Mouse (Mus musculus) retina, adult 2 months (tissue): ENCODE results near the gene Cdk2ap2.
"Not testable (repeated sequence)": the region's sequence is repeated elsewhere in the genome, so short reads cannot be mapped to it uniquely, and the experiment has no call there.

ENCODE experiments used
- DNase-seq: peaks from one replicate; pipeline ENCODE4 v3.0.0-alpha.2; 2012; ENCODE audit warnings: low read depth, low spot score

Gene Cdk2ap2

DNA sequence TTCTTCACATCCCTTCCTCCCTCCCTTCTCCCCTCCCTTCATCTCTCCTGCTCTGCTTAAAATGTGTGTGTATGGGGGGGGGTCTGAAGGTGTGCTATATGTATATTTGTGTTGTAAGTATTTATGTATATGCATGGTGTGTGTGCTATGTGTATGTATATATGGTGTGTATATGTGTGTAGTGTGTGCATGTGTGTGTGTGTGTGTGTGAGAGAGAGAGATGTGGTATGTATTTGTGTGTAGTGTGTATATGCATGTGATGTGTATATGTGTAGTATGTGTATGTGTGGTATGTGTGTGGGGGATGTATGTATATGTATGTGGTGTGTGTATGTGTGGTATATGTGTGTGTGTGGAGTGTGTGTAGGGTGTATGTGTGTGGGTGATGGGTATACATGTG, 30.1 kb upstream of the Cdk2ap2 start:
- DNase-seq = no peak

DNA sequence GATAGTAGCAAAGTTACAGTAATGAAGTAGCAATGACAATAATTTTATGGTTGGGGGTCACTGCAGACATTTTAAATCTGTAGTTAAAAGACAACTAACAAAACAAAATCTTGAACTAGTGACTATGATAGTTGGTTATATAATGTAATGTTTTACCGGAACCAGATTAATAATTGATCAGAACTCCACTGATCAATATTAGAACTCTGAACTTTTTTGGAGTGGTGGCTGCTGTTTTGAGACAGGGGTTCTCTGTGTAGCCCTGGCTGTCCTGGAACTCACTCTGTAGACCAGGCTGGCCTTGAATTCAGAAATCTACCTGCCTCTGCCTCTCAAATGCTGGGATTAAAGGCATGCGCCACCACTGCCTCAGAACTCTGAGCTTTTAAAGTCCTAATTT, 28.7 kb upstream of the Cdk2ap2 start:
- not testable (repeated sequence) for DNase-seq

DNA sequence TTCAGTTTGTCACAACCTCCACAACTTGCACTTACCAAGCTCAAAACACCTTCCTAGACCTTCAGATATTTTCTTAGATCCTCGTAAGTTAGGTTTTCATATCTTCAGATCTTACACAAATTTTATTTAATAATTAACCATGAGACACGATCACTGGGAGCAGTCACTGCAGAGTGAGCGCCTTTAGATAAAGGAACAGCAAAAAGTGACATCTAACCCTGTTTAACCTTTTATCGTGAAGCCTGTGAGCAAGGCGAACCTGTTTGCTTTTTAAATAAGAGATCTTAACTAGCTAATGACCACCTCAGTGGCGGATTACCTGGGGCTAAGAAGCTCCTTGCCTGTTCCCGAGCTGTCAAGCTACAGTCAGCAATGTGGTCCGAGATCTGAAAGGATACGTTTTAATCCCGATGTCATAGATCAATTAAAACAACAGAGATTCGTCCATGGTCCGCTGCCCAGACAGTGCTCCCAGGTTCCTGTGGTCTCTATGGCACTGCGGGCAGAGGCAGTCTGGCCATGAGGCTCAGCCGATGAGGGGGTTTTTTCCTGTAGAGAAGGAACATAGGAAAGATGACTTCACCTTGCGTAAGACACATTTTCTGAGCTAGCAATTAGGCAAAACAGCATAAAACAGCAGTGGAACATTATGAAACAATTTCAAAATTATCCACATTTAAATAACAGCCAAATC, 28.1 kb upstream of the Cdk2ap2 start:
- DNase-seq = no peak

DNA sequence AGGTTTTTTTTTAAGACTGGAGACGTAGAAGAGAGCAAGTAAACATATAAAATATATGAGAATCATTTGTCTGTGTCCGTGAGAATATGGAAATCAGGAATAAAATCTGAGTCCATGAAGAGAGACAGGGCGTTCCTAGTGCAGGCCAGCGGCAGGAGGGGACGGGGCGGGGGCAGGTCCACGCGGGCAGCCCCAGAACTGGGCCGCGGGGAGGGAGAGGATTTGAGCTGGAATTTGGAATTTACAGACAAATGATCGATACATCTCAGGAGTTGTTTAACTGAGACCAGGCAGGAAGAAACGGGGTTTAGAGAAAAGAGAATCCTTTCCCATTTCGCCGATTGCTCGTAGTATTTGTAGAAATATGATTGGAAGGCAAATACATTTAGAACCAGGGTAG, 26.7 kb upstream of the Cdk2ap2 start:
- no peak for DNase-seq

DNA sequence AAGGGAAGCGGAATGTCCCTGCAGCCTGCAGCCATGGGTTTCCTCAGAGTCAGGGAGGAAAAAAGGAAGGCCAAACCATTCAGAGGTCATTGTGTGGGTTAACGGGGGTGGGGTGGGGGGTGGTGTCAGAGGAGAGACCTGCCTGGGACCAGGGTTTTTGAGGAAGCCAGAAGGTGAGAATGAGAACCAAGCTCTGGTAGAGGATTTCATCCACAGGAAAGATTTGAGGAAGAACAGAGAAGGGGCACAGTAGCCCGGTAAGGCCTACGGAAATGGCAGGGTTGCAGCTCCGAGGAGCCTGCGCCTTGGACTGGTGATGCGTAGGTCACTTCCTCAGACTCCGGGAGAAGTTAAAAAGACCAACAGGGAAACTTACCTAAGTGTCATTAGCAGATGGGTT, 26.2 kb upstream of the Cdk2ap2 start:
- DNase-seq = no peak

DNA sequence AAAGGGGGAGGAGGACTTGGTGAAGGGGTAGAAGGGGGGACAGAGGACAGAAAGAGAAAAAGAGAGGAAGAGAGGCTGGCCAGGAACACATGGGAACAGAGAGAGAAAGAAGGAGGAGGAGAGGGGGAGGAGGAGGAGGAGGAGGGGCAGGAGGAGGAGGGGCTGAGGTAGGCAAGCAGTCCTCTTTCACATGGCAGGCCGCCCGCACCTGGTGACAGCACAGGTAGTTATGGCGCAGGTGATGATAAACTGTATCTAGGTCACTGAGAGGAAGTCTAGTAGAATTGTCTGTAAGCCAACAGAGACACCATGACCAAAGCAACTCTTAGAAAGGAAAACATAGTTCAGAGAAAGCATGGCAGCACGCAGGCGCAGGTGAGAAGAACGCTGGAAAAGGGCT, 25.6 kb upstream of the Cdk2ap2 start:
- no peak for DNase-seq

DNA sequence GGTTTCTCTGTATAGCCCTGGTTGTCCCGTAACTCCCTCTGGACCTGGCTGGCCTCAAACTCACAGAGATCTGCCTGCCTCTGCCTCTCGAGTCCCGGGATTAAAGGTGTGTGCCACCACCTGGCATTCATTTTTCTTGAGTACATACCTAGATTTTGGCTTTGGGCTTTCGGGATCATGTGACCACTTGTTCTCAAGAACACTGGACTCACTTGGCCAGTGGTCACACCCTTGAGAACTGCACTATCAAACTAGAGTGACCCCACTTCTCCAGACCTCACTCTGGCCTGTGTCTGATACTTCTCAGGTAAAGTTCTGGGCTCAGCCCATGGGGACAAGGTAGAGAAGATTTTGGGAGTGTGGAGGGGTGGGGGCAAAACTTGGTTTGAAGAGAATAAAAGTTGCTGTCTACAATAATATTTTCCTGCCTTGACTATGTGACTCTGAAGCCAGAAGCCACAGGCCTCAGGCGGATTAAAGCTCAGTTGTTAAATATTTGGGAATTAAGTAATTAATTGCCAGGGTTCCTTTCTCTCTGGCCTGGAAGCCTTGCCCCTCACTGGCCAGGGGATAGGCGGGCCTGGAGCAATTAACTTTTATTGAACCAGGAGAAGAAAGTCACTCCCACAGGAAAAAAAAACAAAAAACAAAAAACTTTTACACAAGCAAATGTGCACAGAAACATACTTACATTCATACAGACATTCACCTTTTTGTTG, 24.1 kb upstream of the Cdk2ap2 start:
- no peak for DNase-seq

DNA sequence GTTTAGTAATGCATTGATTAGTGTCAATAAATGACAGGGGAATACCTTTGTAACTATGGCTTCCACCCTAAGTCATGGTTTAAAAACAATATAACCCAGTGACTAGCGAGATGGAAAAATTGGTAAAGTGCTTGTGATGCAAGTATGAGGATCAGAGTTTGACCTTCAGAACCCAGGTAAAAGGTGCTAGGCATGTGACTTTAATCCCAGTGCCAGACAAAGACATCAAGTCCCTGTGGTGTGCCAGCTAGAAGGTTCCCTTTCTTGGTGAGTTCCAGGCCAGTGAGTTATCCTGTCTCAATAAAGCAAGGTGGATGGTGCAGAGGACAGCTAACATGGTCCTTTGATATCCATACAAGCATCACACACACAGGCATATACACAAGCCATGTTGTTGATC, 21.5 kb upstream of the Cdk2ap2 start:
- no peak for DNase-seq

DNA sequence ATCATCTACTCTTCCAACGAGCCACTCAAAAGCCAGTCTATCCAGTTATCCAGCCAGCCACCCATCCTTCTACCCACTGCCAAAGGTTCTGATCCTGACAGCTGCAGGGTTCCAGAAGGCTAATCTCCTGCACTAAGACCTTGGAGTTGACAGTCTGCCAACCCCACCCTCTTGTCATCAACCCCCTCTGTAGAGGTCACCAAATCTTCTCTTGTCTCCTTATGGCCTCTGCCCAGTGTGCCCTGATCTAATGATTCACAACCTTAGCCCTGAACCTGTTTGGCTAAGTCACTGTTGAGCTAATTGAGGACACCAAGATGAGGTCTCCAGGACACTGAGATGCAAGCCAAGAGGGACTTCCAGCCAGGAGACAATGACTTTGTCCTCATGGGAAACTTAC, 17.4 kb upstream of the Cdk2ap2 start:
- DNase-seq = no peak

DNA sequence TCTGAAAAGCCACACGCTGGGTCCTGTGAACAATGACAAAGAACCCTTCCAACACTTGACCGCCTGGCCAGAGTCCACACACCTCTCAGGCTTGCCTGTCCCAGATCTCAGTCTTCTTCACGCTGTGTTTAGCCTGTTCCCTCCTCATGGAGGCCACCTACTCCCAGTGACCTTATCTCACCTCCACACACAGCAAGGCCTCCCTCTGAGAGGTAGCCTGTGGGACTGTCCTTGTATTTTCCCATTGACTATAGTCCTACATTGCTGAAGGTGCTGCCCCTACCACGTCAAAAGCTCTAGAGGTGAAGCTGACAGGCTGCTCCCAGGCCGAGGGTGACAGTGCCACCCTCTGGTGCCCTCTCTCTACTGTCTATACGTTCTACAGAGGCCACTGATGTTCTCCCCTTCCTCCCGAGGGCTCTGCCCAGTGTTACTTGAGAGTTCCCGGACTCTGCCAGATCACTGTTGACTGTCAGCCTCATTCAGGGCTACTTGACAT, 16.4 kb upstream of the Cdk2ap2 start:
- no peak for DNase-seq

DNA sequence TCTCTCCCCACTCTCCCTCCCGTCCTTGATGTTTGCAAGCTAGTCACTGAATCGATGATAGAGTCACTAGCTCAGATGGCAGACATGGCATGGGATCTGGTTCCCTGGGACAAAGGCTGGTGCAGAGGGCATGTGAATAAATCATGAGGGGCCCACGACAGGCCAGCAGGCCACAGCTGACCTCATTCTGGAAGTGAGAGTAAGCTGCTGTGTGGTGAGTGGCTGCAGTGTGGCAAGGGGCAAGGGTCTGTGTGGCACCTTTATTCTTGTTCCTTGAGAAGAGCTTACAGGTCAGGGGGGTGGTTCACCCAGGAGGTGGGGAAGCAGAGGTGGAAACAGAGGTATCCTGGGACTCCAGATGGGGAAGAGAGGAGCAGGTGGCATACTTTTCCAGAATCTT, 15.6 kb upstream of the Cdk2ap2 start, which contains the start of gene Cabp2:
TSS of gene Cabp2 (plus strand) at position 185 of the 400 bp plus-strand sequence.
- DNase-seq = no peak

DNA sequence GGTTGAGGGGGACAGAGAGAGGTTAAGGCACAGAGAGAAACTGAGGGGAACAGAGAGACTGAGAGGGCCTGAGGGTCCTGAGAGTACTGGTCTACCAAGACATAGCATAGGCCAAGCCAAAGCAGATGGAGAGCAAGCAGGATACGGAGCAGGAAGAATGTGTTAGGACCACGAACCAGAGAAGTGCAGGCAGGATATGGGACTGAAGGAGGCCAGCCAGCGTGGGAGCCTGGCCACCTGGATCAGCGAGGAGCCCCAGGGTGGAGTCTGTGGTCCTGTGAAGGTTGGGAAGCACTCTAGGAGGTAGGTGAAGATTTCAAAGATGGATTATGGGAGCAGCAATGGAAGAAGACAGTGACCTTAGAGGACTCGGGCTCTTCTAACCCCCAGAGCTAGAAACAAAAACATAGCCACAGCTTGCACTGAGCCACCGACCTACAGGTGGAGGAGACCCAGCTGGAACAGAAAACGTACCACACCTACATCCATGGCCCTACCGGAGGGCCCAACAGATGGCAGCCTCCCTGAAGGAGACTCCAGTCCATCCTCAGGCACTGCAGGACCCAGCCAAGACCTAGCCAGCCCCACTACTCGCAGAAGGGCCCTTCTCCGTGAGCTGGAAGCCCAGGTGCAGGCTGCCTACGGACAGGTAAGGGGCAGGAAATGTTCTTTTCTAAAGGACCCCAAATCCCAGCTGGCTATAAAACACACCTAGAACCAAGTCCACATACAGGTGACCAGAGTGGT, 14.6 kb upstream of the Cdk2ap2 start:
- no peak for DNase-seq

DNA sequence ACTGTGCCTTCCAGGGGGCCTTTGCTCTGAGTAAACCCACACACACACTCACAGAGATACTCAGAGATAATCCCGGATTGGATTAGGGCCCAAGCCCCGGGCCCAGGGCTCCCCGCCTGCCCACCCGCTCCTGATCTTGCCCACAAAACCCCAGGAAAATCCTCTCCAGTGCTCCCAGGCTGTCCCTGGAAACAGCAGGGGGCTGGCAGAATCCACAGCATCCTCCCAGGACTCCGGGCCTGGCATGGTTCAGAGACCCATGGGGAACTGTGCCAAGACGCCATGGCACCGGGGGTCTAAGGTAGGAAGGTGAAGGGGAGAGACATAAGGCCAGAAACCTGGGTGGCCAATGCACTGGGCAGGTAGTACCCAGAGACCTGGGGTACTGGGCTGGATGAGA, 13.7 kb upstream of the Cdk2ap2 start:
- no peak for DNase-seq

DNA sequence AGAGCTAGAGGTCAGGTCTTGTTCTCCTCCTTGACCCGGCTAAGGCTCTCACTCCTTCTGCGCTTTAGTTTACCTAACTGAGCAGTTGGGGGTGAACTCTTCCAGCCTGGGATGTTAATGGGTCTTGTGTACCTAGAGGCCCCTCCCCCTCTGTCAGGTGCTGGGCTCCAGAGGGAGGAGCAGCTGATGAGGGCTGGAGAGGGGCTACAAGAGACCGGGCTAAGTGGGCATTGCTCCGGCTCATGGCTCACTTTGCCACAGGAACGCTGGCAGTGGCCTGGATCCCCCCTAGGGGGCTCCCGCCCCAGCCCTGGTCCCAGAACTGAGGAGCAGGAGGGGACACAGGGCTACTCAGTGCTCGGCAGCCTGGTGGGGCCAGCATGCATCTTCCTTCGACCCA, 13.2 kb upstream of the Cdk2ap2 start:
- DNase-seq = no peak

DNA sequence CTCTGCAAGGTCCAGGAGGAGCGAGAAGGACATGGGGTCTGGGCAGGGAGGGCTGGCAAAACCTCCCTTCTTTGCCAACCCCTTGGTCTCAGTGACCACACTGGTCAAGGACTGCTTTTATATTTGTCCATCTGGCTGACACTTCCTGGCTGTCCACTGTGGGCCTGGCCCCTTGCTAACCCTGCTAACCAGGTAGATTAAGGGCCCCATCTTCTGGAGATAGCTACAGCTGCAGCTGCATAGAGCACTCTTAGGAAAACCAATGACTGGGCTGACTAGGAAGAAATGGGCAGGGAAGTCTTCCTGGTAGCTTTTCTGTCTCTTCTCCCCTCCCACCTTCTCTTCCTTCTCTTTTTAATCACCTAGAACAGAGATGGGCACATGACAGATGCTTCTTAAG, 12.0 kb upstream of the Cdk2ap2 start:
- no peak for DNase-seq

DNA sequence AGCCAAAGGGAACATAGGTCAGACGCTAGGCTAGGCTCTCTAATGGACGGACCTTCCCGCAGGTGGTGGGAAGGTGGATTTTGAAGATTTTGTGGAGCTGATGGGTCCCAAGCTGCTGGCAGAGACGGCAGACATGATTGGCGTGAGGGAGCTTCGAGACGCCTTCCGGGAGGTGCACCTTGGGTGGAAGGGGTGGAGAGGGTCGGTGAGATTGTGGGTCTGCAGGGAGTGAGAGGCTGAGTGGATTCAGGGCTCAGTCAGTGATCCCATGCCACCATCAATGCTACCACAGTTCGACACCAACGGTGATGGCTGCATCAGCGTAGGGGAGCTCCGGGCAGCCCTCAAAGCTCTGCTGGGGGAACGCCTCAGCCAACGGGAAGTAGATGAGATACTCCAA, 10.8 kb upstream of the Cdk2ap2 start:
- no peak for DNase-seq

DNA sequence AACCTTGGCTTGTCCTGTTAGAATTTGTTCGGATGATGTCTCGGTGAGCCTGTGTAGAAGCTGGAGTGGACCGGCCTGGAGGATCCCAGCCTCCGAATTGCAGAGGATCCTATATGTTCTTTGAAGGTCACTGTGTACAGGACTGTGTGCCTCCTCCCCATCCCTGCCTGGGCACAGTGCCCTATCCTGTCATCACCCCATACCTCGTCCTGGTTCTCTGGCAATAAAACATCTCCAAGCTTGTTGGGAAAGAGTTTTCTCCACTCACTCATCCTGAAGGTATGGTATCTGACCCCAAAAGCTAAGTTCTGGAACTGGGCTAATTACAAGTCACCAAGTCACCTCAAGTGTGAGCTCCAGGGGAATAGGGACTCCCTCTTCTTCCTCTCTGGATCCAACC, 9.9 kb upstream of the Cdk2ap2 start:
- DNase-seq = no peak

DNA sequence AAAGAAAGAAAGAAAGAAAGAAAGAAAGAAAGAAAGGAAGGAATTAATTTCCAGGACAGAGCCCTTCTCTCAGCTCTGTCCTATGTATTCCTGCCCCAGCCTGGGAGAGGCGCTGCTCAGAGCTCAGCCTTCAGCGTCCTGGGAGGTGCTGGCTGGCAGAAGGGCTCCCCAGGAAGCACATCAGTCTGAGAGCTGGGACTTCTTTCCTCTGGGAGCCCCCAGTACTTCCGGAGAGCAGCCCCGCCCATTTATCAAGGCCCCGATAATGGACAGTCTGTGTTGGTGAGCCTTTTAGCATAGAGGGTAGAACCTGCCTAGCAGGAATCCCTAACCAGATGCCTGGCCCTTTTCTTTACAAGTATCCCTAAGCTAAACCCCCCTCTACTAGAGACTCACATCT, 8.8 kb upstream of the Cdk2ap2 start:
- no peak for DNase-seq

DNA sequence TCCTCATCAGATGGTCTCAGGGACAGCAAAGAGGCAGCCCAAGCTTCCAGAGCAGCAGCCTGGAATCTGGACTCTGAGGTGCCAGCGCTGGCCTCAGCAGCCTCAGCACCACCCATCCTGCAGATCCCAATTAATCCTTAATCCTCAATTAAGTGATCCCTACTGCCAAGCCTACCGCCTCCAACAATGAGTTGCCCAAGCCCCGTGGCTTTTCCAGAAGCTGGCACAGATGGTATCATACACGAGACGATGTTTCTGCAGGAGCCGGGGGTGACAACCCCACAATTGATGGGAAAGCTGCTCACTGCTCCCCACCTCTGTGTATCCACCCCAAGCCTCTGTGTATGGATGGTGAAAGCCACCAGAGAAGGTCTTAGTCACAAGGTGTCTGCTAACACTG, 7.9 kb upstream of the Cdk2ap2 start:
- no peak for DNase-seq

DNA sequence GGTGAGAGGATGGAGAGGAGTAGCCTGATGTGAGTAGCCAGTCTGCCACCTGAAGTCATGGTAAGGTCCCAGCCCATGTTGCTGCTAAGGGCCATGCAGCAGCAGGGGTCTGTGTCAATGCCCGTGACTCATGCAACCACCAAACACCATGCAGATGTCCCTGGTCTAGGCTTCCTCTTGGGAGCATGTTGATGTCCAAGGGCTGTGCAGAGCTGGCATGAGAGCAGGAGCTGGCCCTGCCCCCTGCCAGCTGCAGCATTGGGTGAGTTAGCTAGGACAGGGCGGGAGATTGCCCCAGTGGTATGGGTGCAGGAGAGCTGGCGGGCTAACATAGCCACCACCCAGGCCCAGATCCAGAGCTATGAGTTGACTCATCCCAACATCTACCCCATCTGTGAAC, 6.5 kb upstream of the Cdk2ap2 start:
- no peak for DNase-seq

DNA sequence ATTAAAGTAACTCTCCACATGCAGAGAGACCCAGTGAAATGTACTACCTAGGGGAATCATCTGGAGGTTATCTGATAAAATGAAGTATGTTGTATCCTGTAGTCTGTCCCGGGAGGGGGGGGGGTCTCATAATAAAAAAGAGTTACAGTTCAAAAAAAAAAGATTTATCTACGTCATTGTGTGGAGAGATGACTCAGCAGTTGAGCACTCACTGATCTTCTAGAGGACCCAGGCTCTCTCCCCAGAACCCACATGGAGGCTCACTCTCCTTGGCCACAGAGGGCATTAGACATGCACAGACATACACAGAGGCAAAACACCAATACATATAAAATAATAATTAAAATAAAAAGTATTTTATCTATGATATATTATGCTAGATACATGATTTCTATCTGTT, 5.6 kb upstream of the Cdk2ap2 start:
- no peak for DNase-seq

DNA sequence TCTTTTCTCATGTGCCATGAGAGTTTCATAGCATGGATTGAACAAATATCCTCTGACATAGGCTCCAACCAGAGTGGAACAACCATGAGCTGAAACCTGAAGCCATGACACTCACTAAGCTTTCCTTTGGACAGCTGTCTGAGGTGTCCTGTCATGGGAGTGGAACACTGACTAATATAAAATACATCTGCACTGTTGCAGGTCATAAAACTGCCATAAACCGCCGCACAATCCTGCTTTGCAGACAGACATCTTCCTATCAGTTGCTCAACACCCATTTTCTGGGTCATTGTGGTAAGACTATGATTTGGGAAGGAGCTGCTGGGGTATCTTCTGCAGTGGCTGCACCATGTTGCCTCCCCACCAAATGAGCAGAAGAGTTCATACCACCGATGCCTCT, 4.2 kb upstream of the Cdk2ap2 start:
- DNase-seq = no peak

DNA sequence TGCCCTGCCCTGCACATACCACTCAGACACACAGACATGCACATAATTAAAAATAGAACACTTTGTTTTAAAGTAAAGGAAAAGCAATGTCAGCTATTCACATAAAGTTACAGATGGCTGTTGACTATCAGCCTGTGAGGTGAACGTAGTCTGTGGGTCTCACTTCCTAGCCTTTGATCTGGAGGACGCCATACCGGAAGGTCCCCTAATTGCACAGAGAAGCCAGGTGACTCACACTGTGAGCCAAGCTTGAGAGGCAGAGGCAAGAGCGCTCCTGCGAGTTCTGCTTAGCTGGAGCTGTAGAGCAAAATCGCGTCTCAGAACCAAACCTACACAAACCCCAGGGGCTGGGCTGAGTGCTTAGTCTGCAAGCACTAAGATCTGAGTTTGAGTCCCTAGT, 3.2 kb upstream of the Cdk2ap2 start:
- no peak for DNase-seq
